Mouse (Mus musculus) forebrain, embryonic 14.5 days (tissue): ENCODE measurements around the gene Uck1. TPM values are rescaled to one million over a fixed set of nuclear protein-coding genes. Genes with fewer than 3 reads are reported as not detected.
A peak's percentile ranks its signal among the peaks of the same experiment; 100 is the strongest.

Source experiments
- ATAC-seq: fragments of 200-750 bp; cut with Nextera tagmentation; 2 replicates; pipeline ENCODE4 v1.8.0; 2017; ENCODE audit warnings: mild to moderate bottlenecking, moderate library complexity
- DNase-seq: peaks from one replicate; pipeline ENCODE4 v3.0.0-alpha.2; 2015; ENCODE audit warnings: low spot score
- H3K27ac ChIP-seq: fragments of 300-500 bp; sonication (generic); 2 replicates; pipeline ENCODE4 v1.5.1; 2014; ENCODE audit warnings: low read depth, mild to moderate bottlenecking, control low read depth, low read length, moderate library complexity
- H3K27me3 ChIP-seq: fragments of 300-500 bp; sonication (generic); replicated peaks from 2 replicates; pipeline ENCODE4 v1.6.1; 2014; ENCODE audit warnings: low read length, control low read depth, mixed read lengths; ENCODE audit not compliant: control insufficient read depth, insufficient read depth
- H3K36me3 ChIP-seq: fragments of 300-500 bp; sonication (generic); 2 replicates; pipeline ENCODE4 v1.6.1; 2014; ENCODE audit warnings: low read length, control low read depth; ENCODE audit not compliant: control insufficient read depth, insufficient read depth
- H3K4me1 ChIP-seq: fragments of 300-500 bp; sonication (generic); 2 replicates; pipeline ENCODE4 v1.6.1; 2014; ENCODE audit warnings: antibody characterized with exemption, low read length, control low read depth; ENCODE audit not compliant: control insufficient read depth, insufficient read depth
- H3K4me2 ChIP-seq: fragments of 300-500 bp; sonication (generic); 2 replicates; pipeline ENCODE4 v1.6.1; 2014; ENCODE audit warnings: mild to moderate bottlenecking, control low read depth, low read length
- H3K4me3 ChIP-seq: fragments of 300-500 bp; sonication (generic); 2 replicates; pipeline ENCODE4 v1.5.1; 2014; ENCODE audit warnings: low read depth, low read length, control low read depth
- H3K9ac ChIP-seq: fragments of 300-500 bp; sonication (generic); 2 replicates; pipeline ENCODE4 v1.6.1; 2014; ENCODE audit warnings: mild to moderate bottlenecking, low read length, control low read depth, moderate library complexity
- H3K9me3 ChIP-seq: fragments of 300-500 bp; sonication (generic); replicated peaks from 2 replicates; pipeline ENCODE4 v1.6.1; 2016; ENCODE audit warnings: low read length, control low read depth, mixed read lengths; ENCODE audit not compliant: control insufficient read depth
- WGBS: fragments of 180-500 bp; shearing (Covaris S2); extraction: QIAGEN DNeasy Blood & Tissue Kit; methylation state at CpG from one replicate; pipeline ENCODE4 v1.1.7; 2014; 5-methylcytosine and 5-hydroxymethylcytosine counted together
- polyA plus RNA-seq: library from polyadenylated mRNA; unstranded; fragments of >200 nt; fragmentation: Nextera tagmentation; extraction: Ambion mirVana; gene quantifications from 2 replicates; pipeline ENCODE4 v1.2.1, GENCODE M21; 2014

Uck1 gene
- polyA plus RNA-seq, 1 experiment from 2014 or later, result 84.2 TPM

DNA sequence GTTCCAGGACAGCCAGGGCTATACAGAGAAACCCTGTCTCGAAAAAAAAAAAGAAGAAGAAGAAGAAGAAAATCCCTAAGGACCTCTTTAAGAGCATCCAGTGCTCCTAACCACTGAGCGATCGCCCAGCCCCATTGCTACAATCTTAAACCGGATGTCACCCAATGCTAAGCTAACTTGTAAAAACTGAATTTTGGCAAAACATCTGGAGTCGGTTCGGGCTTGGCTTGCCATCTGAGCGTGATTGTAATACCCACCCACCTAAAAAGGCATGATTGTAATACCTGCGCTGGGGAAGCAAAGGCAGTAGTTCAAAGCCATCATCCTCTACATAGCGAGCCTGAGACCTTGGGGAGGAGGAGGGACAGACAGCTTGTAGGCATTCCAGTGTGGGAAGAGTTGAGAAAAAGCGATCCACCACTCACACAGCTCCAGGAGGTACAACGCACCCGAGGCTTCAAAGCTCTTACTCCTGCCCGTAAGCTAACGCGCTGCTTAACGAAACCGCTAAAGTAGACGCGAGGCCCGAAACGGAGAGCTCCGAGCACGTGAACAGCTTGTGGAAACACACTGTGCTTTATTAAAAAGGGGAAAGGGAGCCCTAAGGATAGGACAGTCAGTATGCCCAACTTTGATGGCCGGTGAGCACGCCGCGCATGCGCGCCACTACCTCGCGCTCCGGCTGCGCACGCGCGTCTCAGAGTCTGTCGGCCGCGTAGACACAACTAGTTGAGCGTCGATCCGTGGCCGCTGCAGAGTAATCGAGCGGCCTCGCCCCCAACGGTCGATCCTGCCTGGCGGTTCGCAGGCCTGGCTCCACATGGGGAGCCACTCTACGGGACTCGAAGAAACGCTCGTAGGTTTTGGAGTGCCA, 23.8 kb downstream of the Uck1 start, which contains the start of gene Pomt1:
TSS of gene Pomt1 (plus strand) at position 705 of the 874 bp plus-strand sequence.
- WGBS, result under 1% methylated on average over 54 of the region's 54 CpGs
- peak within 1 kb of the TSS; percentile 65 for H3K4me3 ChIP-seq
- peaks cover 11% of the 10 kb centered on the region; the same call in 1 of the 2 replicates for H3K4me1 ChIP-seq
- peaks cover 43% of the 10 kb centered on the region for H3K36me3 ChIP-seq
- ATAC-seq (peak; percentile 95), DNase-seq (peak; percentile 98)
- peak within 1 kb of the TSS; percentile 76 for H3K9ac ChIP-seq
- no peaks in the 10 kb centered on the region for H3K27me3 ChIP-seq
- H3K4me2 ChIP-seq, result peak within 1 kb of the TSS; percentile 87
- H3K9me3 ChIP-seq, result no peaks in the 10 kb centered on the region
- peak within 1 kb of the TSS; percentile 80 for H3K27ac ChIP-seq

DNA sequence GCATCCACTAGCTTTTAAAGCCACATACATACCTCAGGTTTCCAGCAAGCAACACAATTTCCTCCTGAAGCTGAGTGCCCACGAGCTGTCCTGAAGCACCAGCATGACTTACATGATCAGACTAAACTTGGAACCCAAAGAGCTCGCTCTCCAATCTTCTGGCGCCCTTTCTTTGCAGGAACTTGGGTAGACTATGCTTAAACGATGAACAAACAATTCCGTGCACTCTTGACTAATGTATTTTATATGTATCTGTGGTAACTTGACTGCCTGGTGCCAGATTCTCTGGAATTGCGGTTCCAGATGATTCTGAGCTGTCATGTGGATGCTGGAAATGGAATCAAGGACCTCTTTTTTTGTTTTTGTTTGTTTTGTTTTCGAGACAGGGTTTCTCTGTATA, 24.5 kb downstream of the Uck1 start:
- 40% methylated on average over 7 of the region's 7 CpGs for WGBS
- Histone ChIP-seq H3K4me1 (peaks cover 11% of the 10 kb centered on the region; the same call in 1 of the 2 replicates), H3K9me3 (no peaks in the 10 kb centered on the region), H3K4me2 (peak overlapping the region; percentile 87), H3K9ac (peak overlapping the region; percentile 76), H3K36me3 (peaks cover 50% of the 10 kb centered on the region), H3K27ac (no peak overlapping the region), H3K4me3 (peak overlapping the region; percentile 65), H3K27me3 (no peaks in the 10 kb centered on the region)
- DNase-seq (no peak), ATAC-seq (no peak)

DNA sequence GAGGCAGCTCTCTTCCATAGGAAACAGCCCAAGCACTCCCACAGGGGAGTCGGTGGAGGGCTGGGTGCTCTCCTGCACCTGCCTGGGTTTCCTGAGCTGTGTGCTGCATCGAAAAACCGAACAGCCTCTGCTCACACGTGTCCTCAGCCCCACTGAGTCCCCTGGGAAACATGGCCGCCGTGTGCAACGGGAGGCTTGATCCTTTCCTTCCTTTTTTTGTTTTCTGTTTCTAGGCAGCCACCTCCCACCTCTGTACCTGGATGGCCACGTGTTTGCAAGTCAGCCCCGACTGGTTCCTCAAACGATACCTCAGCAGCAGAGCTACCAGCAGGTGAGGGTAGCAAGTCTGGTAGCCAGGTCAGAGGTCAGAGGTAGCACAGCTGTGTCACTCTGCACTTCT, 37.9 kb downstream of the Uck1 start:
- H3K27ac ChIP-seq, result no peak overlapping the region
- ATAC-seq (no peak), DNase-seq (no peak)
- WGBS, result 89% methylated on average over 10 of the region's 10 CpGs
- H3K4me3 ChIP-seq, result no peak overlapping the region
- H3K9me3 ChIP-seq, result no peaks in the 10 kb centered on the region
- no peaks in the 10 kb centered on the region for H3K27me3 ChIP-seq
- no peak overlapping the region for H3K4me2 ChIP-seq
- peaks cover 100% of the 10 kb centered on the region for H3K36me3 ChIP-seq
- no peak overlapping the region for H3K9ac ChIP-seq
- no peaks in the 10 kb centered on the region for H3K4me1 ChIP-seq

DNA sequence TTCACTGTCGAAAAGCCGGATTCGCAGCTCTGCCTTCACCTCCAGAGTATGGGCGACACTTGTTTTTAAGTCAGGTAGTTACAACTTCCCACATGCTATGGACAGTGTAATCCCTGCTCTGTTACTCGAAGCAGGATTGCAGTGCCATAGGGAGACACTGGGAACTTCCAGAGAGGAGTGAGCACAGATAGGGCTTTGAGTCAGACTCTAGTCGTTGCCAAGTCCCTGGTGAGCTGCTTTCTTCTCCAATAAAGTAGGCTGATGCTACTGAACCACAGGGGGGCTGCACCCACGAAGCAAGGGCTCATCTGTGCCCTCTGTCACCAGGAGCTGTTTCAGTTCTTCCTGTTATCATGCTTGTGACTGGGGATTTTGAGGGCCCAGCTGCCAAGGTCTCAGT, 38.4 kb downstream of the Uck1 start:
- peaks cover 100% of the 10 kb centered on the region for H3K36me3 ChIP-seq

DNA sequence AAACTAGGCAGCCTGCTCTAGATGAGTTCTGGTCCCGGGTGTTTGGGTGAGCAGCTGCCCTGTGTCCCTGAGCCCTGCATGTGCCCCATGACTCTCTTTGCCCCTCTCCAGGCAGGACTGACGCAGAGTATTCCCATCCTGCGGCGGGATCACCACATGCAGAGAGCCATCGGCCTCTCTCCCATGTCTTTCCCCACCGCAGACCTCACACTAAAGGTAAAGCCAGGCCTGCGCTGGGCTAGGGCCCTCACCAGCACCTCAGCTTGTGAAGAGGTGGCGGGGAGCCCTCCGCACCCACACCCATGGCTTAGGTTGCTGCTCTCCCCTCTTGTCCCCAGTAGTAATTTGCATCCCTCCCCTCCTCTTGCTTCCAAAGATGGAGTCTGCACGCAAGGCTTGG, 39.0 kb downstream of the Uck1 start:
- no peak for ATAC-seq
- Histone ChIP-seq H3K4me3 (no peak overlapping the region), H3K36me3 (peaks cover 100% of the 10 kb centered on the region), H3K27me3 (no peaks in the 10 kb centered on the region), H3K27ac (no peak overlapping the region), H3K9me3 (no peaks in the 10 kb centered on the region), H3K4me1 (no peaks in the 10 kb centered on the region), H3K4me2 (no peak overlapping the region), H3K9ac (no peak overlapping the region)
- WGBS, result 95% methylated on average over 10 of the region's 10 CpGs
- no peak for DNase-seq

More for the DNA sequence above, 38.4 kb downstream of the Uck1 start:
- no peak overlapping the region for H3K9ac ChIP-seq
- ATAC-seq (no peak), DNase-seq (no peak)
- 90% methylated on average over 7 of the region's 7 CpGs for WGBS
- H3K4me2 ChIP-seq, result no peak overlapping the region
- H3K9me3 ChIP-seq, result no peaks in the 10 kb centered on the region
- no peak overlapping the region for H3K4me3 ChIP-seq
- H3K4me1 ChIP-seq, result no peaks in the 10 kb centered on the region
- H3K27me3 ChIP-seq, result no peaks in the 10 kb centered on the region
- no peak overlapping the region for H3K27ac ChIP-seq

DNA sequence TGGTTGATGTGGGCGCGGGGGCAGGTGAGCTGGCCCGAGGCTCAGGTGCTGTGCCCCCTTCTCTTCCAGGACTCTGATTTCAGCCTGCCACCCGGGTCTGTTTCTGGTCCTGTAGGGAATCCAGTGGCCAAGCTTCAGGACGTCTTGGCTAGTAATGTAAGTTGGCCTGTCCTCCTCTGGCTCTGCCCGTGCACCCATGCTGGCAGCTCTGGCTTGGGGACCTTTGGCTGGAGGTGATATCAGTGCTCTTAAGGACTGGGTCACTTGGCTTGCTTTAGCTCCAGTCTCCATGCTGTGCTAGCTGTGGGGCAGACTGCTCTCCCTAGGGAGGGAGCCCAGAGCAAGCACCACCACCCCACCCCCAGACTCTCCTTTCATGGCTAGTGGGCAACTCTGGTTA, 39.9 kb downstream of the Uck1 start:
- ATAC-seq (no peak), DNase-seq (no peak)
- peaks cover 100% of the 10 kb centered on the region for H3K36me3 ChIP-seq
- H3K9ac ChIP-seq, result no peak overlapping the region
- H3K27me3 ChIP-seq, result no peaks in the 10 kb centered on the region
- no peaks in the 10 kb centered on the region for H3K9me3 ChIP-seq
- no peak overlapping the region for H3K4me2 ChIP-seq
- no peak overlapping the region for H3K4me3 ChIP-seq
- H3K4me1 ChIP-seq, result no peaks in the 10 kb centered on the region
- 90% methylated on average over 6 of the region's 6 CpGs for WGBS
- no peak overlapping the region for H3K27ac ChIP-seq

DNA sequence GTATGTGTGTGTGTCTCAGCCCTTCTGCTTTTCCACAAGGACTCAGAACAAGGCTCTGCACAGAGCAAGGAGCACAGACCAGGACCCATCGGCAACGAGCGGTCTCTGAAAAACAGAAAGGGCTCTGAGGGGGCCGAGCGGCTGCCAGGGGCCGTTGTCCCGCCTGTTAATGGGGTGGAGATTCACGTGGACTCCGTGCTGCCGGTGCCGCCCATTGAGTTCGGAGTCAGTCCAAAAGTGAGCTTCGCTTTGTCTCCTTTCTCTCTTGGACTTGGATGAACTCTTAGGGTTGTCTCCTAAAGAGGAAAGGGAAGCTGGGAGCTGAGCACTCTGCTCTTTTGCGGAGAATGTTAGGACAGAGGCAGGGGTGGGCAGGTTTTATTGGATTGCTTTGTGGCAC, 40.5 kb downstream of the Uck1 start:
- H3K9ac ChIP-seq, result no peak overlapping the region
- H3K27me3 ChIP-seq, result no peaks in the 10 kb centered on the region
- no peak for ATAC-seq
- no peak overlapping the region for H3K27ac ChIP-seq
- H3K9me3 ChIP-seq, result no peaks in the 10 kb centered on the region
- H3K4me1 ChIP-seq, result no peaks in the 10 kb centered on the region
- 95% methylated on average over 14 of the region's 14 CpGs for WGBS
- peaks cover 100% of the 10 kb centered on the region for H3K36me3 ChIP-seq
- no peak for DNase-seq
- no peak overlapping the region for H3K4me2 ChIP-seq
- H3K4me3 ChIP-seq, result no peak overlapping the region

DNA sequence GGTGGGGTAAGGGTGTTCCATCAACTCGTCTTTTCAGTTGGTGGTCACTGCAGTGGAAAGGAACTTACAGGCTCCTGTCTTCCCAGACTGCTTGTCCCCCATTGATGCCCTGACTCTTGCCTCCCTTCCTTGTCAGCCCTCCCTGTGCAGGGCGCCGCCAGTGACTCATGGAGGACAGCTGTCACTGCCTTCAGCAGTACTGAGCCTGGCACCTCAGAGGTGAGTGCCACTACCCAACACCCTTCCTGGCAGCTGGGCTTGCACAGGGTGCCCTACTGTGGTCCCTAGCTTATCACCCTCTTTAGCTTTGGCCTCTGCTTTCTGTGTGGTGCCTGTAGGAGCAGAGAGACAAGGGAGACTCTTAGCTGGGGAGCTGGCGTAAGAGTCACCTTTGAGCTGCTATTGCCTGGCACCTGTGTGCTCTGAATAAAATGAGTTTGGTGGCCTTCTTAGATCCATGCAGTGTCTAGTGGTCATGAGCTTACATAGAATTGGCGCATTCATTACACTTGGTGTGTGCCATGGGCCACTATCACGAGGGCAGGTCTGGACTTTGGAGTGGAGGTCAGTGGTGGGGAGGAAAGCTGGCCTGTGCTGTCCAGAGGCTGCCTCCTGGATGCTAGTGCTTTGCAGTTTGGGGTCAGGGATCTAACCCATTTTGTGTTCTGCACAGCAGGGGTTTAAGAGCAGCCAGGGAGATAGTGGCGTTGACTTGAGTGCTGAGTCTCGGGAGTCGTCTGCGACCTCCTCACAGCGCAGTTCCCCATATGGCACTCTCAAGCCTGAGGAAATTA, 41.2 kb downstream of the Uck1 start:
- Histone ChIP-seq H3K4me3 (no peak overlapping the region), H3K27ac (no peak overlapping the region), H3K9ac (no peak overlapping the region), H3K36me3 (peaks cover 100% of the 10 kb centered on the region), H3K4me2 (no peak overlapping the region), H3K9me3 (no peaks in the 10 kb centered on the region), H3K4me1 (no peaks in the 10 kb centered on the region), H3K27me3 (no peaks in the 10 kb centered on the region)
- WGBS, result 90% methylated on average over 11 of the region's 11 CpGs
- DNase-seq (no peak), ATAC-seq (no peak)
